In the genomic region with DNA sequence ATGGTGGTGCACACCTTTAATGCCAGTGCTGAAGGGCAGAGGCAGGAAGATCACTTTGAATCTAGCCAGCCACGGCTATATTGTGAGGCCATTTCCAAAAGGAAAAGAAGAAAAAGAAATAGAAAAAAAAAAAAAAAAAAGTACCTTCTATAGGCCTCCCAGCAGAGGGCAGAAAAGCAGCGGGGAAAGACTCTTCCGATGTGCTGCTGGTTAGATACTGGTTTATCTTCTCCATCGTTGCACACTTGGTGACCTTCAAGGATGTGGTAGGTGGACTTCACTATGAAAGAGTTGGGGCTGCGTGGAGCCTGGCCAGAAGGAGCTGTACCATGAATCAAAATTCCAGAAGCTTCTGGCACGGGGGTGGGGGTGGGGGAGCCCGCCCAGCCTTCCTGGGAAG, we compare ENCODE assay signal across 11 mouse cellular contexts. TPM values are rescaled to one million over a fixed set of nuclear protein-coding genes. Genes with fewer than 3 reads are reported as not detected.
DNase-seq lines count a peak whose midpoint lies in the region; ATAC-seq and TF ChIP-seq lines count a peak whose summit lies in the region.
"Had no signal": no experiment of that assay in that cellular context is flagged by ENCODE, and none has a peak within 500 bp of the region (broad histone marks: within the 10 kb centered on the region; RNA-seq: fewer than 3 reads in every experiment).

No protein-coding gene starts in this region.

- no peak overlapping the region for H3K27ac ChIP-seq in hindbrain, postnatal 0 days
- H3K27ac ChIP-seq in hindbrain, embryonic 16.5 days (ENCODE audit: low read depth, low read length), result no peak overlapping the region
- no peak overlapping the region for H3K27ac ChIP-seq in neural tube, embryonic 11.5 days (ENCODE audit: low read depth, low read length)
- no peak overlapping the region for H3K27ac ChIP-seq in neural tube, embryonic 15.5 days (replicated peaks)
- H3K27ac ChIP-seq: intestine, embryonic 15.5 days; liver, embryonic 13.5 days had no signal

- H3K4me2 ChIP-seq in hindbrain, postnatal 0 days (ENCODE audit: low read depth, low read length), result no peak overlapping the region
- H3K4me2 ChIP-seq in hindbrain, embryonic 16.5 days (ENCODE audit: low read length), result no peak overlapping the region
- no peak overlapping the region for H3K4me2 ChIP-seq in neural tube, embryonic 11.5 days (ENCODE audit: low read depth)
- no peak overlapping the region for H3K4me2 ChIP-seq in neural tube, embryonic 15.5 days
- H3K4me2 ChIP-seq: intestine, embryonic 15.5 days; liver, embryonic 13.5 days had no signal

- ATAC-seq in hindbrain, postnatal 0 days, result no peak
- no peak for ATAC-seq in hindbrain, embryonic 16.5 days
- no peak for ATAC-seq in neural tube, embryonic 11.5 days (ENCODE audit: insufficient read depth, low FRiP score, low TSS enrichment)
- ATAC-seq in neural tube, embryonic 15.5 days (ENCODE audit: low FRiP score), result no peak
- ATAC-seq: intestine, embryonic 15.5 days had no signal

- peak; percentile 60 for TF ChIP-seq CTCF in hindbrain, postnatal 0 days (IDR thresholded peaks at IDR 0.05; ENCODE audit: low read depth)

- H3K9me3 ChIP-seq in hindbrain, postnatal 0 days (ENCODE audit: low read length), result no peaks in the 10 kb centered on the region
- 0 out of 2 replicates have a peak, but pooled peaks cover 3% of the 10 kb centered on the region for H3K9me3 ChIP-seq in hindbrain, embryonic 16.5 days (ENCODE audit: control insufficient read depth, low read length)
- no peaks in the 10 kb centered on the region for H3K9me3 ChIP-seq in neural tube, embryonic 11.5 days (ENCODE audit: control insufficient read depth, low read length)
- H3K9me3 ChIP-seq in neural tube, embryonic 15.5 days (replicated peaks), result no peaks in the 10 kb centered on the region
- H3K9me3 ChIP-seq: intestine, embryonic 15.5 days; liver, embryonic 13.5 days had no signal

- peak; percentile 64 for DNase-seq in hindbrain, postnatal 0 days (ENCODE audit: low spot score)
- DNase-seq in neural tube, embryonic 11.5 days (ENCODE audit: low spot score), result peak; percentile 31
- DNase-seq in MN1 (ENCODE audit: low spot score), result peak; percentile 54
- peak; percentile 30 for DNase-seq in mesoderm, embryonic 11.5 days (ENCODE audit: low read depth, low spot score)
- no peak for DNase-seq in frontal cortex, postnatal 25 days (ENCODE audit: low spot score in 2 of 2)
- DNase-seq in adrenal gland, adult 2 months, result no peak
- DNase-seq: liver, embryonic 13.5 days had no signal

- no peaks in the 10 kb centered on the region for H3K27me3 ChIP-seq in hindbrain, postnatal 0 days (ENCODE audit: insufficient read depth, low read length)
- H3K27me3 ChIP-seq in hindbrain, embryonic 16.5 days (replicated peaks; ENCODE audit: control insufficient read depth, insufficient read depth, low read length), result no peaks in the 10 kb centered on the region
- no peaks in the 10 kb centered on the region for H3K27me3 ChIP-seq in neural tube, embryonic 11.5 days (ENCODE audit: control insufficient read depth, insufficient read depth, low read length)
- no peaks in the 10 kb centered on the region for H3K27me3 ChIP-seq in neural tube, embryonic 15.5 days (replicated peaks)
- H3K27me3 ChIP-seq: intestine, embryonic 15.5 days; liver, embryonic 13.5 days had no signal

- H3K4me3 ChIP-seq in hindbrain, postnatal 0 days (ENCODE audit: low read length), result no peak overlapping the region
- H3K4me3 ChIP-seq in hindbrain, embryonic 16.5 days (ENCODE audit: low read length), result no peak overlapping the region
- no peak overlapping the region for H3K4me3 ChIP-seq in neural tube, embryonic 11.5 days (ENCODE audit: low read depth, low read length)
- H3K4me3 ChIP-seq in neural tube, embryonic 15.5 days (replicated peaks), result no peak overlapping the region
- H3K4me3 ChIP-seq: intestine, embryonic 15.5 days; liver, embryonic 13.5 days had no signal

- no peaks in the 10 kb centered on the region for H3K36me3 ChIP-seq in hindbrain, postnatal 0 days (ENCODE audit: insufficient read depth, low read length)
- H3K36me3 ChIP-seq in hindbrain, embryonic 16.5 days (ENCODE audit: control insufficient read depth, insufficient read depth, low read length), result no peaks in the 10 kb centered on the region
- H3K36me3 ChIP-seq in neural tube, embryonic 11.5 days (ENCODE audit: control insufficient read depth, insufficient read depth, low read length), result no peaks in the 10 kb centered on the region
- H3K36me3 ChIP-seq in neural tube, embryonic 15.5 days, result no peaks in the 10 kb centered on the region
- H3K36me3 ChIP-seq: intestine, embryonic 15.5 days; liver, embryonic 13.5 days had no signal

- H3K9ac ChIP-seq in hindbrain, postnatal 0 days (replicated peaks; ENCODE audit: low read length), result no peak overlapping the region
- no peak overlapping the region for H3K9ac ChIP-seq in hindbrain, embryonic 16.5 days (ENCODE audit: low read depth, low read length)
- H3K9ac ChIP-seq in neural tube, embryonic 11.5 days (ENCODE audit: low read length), result no peak overlapping the region
- no peak overlapping the region for H3K9ac ChIP-seq in neural tube, embryonic 15.5 days (replicated peaks)
- H3K9ac ChIP-seq: intestine, embryonic 15.5 days; liver, embryonic 13.5 days had no signal

- H3K4me1 ChIP-seq in hindbrain, postnatal 0 days (ENCODE audit: insufficient read depth, low read length), result no peaks in the 10 kb centered on the region
- H3K4me1 ChIP-seq in hindbrain, embryonic 16.5 days (ENCODE audit: control insufficient read depth, insufficient read depth, low read depth, low read length), result no peaks in the 10 kb centered on the region
- no peaks in the 10 kb centered on the region for H3K4me1 ChIP-seq in neural tube, embryonic 11.5 days (ENCODE audit: control insufficient read depth, insufficient read depth, low read length)
- no peaks in the 10 kb centered on the region for H3K4me1 ChIP-seq in neural tube, embryonic 15.5 days
- H3K4me1 ChIP-seq: liver, embryonic 13.5 days had no signal

- WGBS in hindbrain, postnatal 0 days, result 26% methylated on average over 7 of the region's 7 CpGs
- WGBS in hindbrain, embryonic 16.5 days, result 30% methylated on average over 7 of the region's 7 CpGs
- WGBS in neural tube, embryonic 11.5 days, result 32% methylated on average over 7 of the region's 7 CpGs
- 35% methylated on average over 7 of the region's 7 CpGs for WGBS in neural tube, embryonic 15.5 days

RNA-seq across cellular contexts. Expression of a gene that starts 15.8 kb away (rescaled TPM):
- total RNA-seq in hindbrain, postnatal 0 days (2014; rRNA removed), result not detected in 2 replicates
- not detected in 2 replicates for polyA plus RNA-seq in hindbrain, postnatal 0 days (2015; fragmentation: Nextera tagmentation; extraction: Ambion mirVana)
- not detected in 2 replicates for polyA plus RNA-seq in hindbrain, embryonic 16.5 days (2015; fragmentation: Nextera tagmentation; extraction: Ambion mirVana)
- not detected in 2 replicates for polyA plus RNA-seq in neural tube, embryonic 11.5 days (2014; fragmentation: Nextera tagmentation; extraction: Ambion mirVana)
- not detected in 2 replicates for polyA plus RNA-seq in neural tube, embryonic 15.5 days (2015; fragmentation: Nextera tagmentation; extraction: Ambion mirVana)
- not detected for total RNA-seq in adrenal gland, adult 2 months (2021)
- not detected in 2 replicates for polyA plus RNA-seq in adrenal gland, adult 2 months (2012; rRNA removed)
- total RNA-seq: adrenal gland, postnatal 36 days had no signal
- polyA plus RNA-seq: intestine, embryonic 15.5 days; liver, embryonic 13.5 days had no signal

RNA-seq across cellular contexts. Expression of a gene that starts 23.9 kb away (rescaled TPM):
- 22.3 and 25.3 TPM in 2 replicates for total RNA-seq in hindbrain, postnatal 0 days (2014; rRNA removed)
- 28.2 and 33.0 TPM in 2 replicates for polyA plus RNA-seq in hindbrain, postnatal 0 days (2015; fragmentation: Nextera tagmentation; extraction: Ambion mirVana)
- polyA plus RNA-seq in hindbrain, embryonic 16.5 days (2015; fragmentation: Nextera tagmentation; extraction: Ambion mirVana), result 31.2 and 34.0 TPM in 2 replicates
- 37.5 and 41.2 TPM in 2 replicates for polyA plus RNA-seq in neural tube, embryonic 11.5 days (2014; fragmentation: Nextera tagmentation; extraction: Ambion mirVana)
- polyA plus RNA-seq in neural tube, embryonic 15.5 days (2015; fragmentation: Nextera tagmentation; extraction: Ambion mirVana), result 28.9 and 29.7 TPM in 2 replicates
- total RNA-seq in adrenal gland, adult 2 months (2021), result 10 to 100 TPM; 49.2 to 61.1 TPM
- polyA plus RNA-seq in adrenal gland, adult 2 months (2012; rRNA removed), result 44.1 and 48.4 TPM in 2 replicates

RNA-seq across cellular contexts. Expression of a gene that starts 26.5 kb away (rescaled TPM):
- total RNA-seq in hindbrain, postnatal 0 days (2014; rRNA removed), result 0.84 and 1.8 TPM in 2 replicates
- 0.68 and 0.73 TPM in 2 replicates for polyA plus RNA-seq in hindbrain, postnatal 0 days (2015; fragmentation: Nextera tagmentation; extraction: Ambion mirVana)
- 1.1 and 1.4 TPM in 2 replicates for polyA plus RNA-seq in hindbrain, embryonic 16.5 days (2015; fragmentation: Nextera tagmentation; extraction: Ambion mirVana)
- polyA plus RNA-seq in neural tube, embryonic 11.5 days (2014; fragmentation: Nextera tagmentation; extraction: Ambion mirVana), result 2.9 and 3.2 TPM in 2 replicates
- polyA plus RNA-seq in neural tube, embryonic 15.5 days (2015; fragmentation: Nextera tagmentation; extraction: Ambion mirVana), result 1.1 and 1.4 TPM in 2 replicates
- total RNA-seq in adrenal gland, adult 2 months (2021), result under 1 TPM; 0.41 to 0.43 TPM
- polyA plus RNA-seq in adrenal gland, adult 2 months (2012; rRNA removed), result 0.01 and 0.07 TPM in 2 replicates

RNA-seq across cellular contexts. Expression of a gene that starts 53.7 kb away (rescaled TPM):
- total RNA-seq in hindbrain, postnatal 0 days (2014; rRNA removed), result 9.7 and 10.9 TPM in 2 replicates
- 9.3 and 10.6 TPM in 2 replicates for polyA plus RNA-seq in hindbrain, postnatal 0 days (2015; fragmentation: Nextera tagmentation; extraction: Ambion mirVana)
- polyA plus RNA-seq in hindbrain, embryonic 16.5 days (2015; fragmentation: Nextera tagmentation; extraction: Ambion mirVana), result 5.0 and 8.0 TPM in 2 replicates
- 2.2 and 2.5 TPM in 2 replicates for polyA plus RNA-seq in neural tube, embryonic 11.5 days (2014; fragmentation: Nextera tagmentation; extraction: Ambion mirVana)
- 4.8 and 6.0 TPM in 2 replicates for polyA plus RNA-seq in neural tube, embryonic 15.5 days (2015; fragmentation: Nextera tagmentation; extraction: Ambion mirVana)
- total RNA-seq in adrenal gland, adult 2 months (2021), result 1 to 10 TPM; 3.2 to 5.6 TPM
- polyA plus RNA-seq in adrenal gland, adult 2 months (2012; rRNA removed), result 1.2 and 1.7 TPM in 2 replicates

Comparison
In these comparisons a context has a peak if more than half of its experiments do, and no peak if none do; other contexts are left out.
1. DNase-seq: peak in hindbrain, postnatal 0 days (single experiment), neural tube, embryonic 11.5 days (single experiment), MN1 (single experiment) and mesoderm, embryonic 11.5 days (single experiment); none in frontal cortex, postnatal 25 days (0 of 2) and adrenal gland, adult 2 months (single experiment).